Mouse (Mus musculus) layer of hippocampus, adult 9-10 months (tissue): ENCODE measurements at regions not wholly inside any gene's neighbourhood (a gene's known extent, or its start where the extent isn't known, plus 50 kb on each side); places are given as distances from the start of the nearest gene placed in this dataset.

Experiments
- DNase-seq: peaks from one replicate; pipeline ENCODE4 v3.0.0; 2022; ENCODE audit warnings: low spot score

DNA sequence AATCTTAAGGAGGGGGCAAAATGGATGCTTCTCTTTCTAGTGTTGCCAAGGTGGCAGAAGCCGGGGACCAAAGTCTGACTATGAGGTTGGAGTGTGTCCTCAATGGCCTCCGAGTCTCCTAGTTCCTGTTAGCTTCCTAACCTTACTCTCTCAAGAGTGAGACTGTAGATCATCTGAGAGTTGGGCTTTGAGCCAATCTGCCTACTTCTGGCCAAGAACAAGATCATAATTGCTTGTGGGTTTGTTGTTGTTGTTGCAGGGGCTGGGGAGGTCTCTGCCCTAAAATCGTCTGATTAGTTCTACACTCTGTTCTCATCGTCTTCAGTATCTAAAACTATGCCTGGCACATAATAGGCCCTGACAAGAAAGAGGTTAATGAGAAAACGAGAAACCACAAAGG lies 110.8 kb upstream of the Syt6 start:
- DNase-seq = no peak

DNA sequence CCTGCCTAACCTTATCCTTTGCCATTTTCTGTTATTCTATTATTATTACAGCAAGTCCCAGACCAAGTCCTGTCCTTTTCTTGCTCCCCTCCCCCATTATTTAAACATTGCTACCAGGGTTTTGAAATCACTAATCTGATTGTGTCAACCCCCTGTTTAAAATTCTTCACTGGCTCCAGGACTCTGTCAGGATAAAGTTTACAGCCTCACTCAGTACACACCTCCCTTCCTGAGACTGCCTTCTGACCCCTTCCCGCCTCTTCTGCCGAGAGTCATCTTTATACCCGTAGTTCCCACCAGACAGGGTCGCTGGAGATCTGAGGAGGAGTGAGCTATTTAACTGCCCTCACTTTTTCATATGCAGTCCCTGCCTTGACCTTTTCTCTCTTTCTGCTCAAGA lies 110.3 kb upstream of the Syt6 start:
- no peak for DNase-seq

DNA sequence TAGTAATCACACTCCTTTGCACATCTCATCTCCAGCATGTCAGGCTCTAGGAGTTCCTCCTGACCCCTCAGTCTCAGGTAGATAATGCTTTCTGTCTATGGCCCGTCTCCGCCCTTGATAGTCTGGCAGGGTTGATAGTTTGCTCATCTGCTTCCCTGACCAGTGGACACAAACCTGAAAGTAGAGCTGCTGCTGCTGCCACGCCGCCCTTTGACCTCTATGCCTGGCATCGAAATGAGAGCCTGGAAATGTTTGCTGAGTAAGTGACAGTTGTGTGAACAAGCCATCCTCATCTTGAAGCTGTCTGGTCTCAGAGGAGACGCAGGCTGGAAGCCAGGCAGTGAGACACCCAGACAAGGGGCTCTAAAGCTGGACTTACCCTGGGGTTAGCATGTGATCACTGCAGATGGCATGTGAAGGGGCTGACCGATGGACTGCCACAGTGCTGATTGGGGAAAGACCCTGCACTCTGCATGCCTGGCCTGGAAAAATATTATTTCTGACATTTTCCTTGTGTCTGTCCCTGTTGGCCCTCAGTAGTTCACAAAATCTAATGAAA lies 109.8 kb upstream of the Syt6 start:
- DNase-seq = no peak

DNA sequence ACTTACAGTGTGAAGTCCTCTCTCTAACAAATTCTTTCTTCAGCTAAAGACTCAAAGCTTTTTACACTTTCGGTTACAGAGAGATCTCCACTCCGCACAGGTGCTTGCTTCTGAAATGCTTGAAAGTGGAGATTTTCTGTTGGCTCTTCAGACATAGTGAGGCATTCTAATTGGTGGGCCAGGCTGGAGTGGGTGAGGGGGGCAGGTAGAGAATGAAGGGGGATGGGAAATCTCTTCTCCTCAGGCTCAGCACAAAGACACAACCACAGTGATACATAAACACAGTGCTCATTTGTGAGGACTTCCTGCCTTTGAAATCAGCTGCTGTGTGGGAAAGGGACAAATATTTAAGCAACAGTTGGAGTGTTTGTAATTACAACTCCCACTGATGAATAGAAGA lies 109.1 kb upstream of the Syt6 start:
- DNase-seq = no peak

DNA sequence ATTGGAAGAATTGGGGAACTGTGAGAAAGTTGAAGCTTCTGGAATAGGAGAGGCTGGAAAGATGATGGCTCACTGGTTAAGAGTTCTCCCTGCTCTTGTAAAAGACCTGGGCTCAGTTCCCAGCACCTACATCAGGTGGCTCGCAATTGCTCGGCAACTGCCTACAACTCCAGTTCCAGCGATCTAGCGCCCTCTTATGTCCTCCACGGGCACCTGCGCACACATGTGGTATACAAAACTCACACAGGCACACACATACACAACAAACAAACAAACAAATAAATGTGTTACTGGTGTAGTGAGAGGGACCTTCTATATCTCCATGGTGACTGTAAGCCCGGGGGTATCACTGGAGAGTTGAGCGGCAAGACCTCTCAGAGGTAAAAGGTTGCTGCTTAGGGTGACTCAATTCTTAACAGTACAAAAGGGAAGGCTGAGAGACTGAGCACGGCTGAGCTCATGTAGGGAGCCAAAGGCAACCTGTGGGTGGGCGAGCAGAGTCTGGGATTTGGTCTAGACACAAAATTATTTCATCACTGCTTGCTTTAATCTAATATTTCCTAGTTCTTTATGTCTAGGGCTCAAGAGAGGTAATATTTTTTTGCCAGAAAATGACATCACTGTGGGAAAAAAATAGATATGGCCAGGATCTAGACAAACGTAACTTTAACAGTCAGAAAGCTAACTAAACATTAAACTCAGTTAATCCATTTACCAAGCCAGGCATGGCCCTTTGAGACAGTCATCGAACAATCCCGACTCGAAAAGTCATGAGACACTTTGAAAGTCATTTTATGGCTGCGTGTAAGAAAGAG lies 104.2 kb upstream of the Syt6 start:
- DNase-seq = no peak

DNA sequence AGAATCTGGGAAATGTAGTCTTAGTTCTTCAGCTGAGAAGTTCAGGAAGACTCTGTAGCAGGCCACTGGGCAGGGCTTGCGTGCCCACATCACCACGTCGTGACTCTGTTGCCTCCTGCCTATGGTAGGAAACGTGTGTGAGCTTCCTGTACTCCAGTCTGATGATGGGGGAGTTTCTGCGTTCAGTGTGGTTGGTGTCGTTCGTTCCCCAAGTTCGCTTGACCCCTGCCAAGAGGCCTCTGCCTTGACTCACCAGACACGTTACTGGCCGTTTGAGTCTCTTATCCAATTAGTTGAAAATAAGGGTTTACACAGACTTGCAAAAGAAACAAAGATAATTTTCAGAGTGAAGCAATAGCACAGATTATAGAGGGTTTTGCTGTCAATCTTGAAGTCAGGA lies 102.4 kb upstream of the Syt6 start:
- DNase-seq = no peak

DNA sequence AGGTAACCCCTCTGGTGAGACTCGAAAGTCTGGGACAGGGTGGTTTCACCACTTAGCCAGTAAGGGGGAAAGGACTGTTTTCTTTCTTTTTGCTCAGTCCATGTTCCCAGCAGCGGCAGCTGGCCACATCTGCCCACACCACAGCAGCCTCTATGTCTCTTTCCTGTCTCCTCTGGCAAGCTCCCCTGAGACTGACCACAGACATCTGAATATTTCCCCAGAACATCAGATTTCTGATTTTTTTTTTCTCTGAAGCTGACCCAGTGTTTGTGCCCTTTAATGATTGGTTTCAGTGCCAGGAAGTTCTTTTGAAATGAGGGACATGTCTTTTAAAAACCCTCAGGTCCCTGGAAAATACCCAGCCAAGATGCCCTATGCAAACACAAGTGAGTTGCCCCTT lies 101.7 kb upstream of the Syt6 start:
- DNase-seq = no peak

DNA sequence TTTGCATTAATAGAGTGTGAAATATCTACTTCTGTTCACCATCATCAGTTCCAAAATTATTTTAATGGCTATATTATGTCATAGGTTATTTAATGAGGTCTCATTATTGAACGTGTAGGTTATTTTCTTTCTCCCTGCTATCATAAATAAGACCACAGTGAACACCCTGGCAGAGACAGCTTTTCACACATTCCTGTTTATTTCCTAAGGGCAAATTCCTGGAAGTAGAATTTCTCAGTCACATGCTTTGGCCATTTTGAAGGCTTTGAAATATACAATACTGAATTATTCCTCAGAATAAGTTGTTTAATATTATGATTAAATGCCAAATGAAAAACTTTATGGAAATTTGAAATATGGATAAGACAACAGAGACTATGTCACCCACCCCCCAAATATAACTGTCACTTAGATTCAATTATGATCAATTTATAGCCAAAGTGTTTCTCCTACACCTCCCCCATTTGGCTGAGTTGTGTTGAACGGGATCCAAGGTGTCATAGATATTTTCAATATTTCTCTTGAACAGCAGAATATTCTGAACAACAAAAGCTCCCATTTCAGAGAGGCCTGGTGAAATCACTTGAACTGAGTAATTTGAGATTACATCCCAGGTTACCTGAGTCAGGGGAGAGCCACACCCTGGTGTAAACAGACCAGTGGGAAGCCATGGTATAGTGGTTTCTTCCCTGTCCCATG lies 95.0 kb upstream of the Syt6 start:
- DNase-seq = no peak

DNA sequence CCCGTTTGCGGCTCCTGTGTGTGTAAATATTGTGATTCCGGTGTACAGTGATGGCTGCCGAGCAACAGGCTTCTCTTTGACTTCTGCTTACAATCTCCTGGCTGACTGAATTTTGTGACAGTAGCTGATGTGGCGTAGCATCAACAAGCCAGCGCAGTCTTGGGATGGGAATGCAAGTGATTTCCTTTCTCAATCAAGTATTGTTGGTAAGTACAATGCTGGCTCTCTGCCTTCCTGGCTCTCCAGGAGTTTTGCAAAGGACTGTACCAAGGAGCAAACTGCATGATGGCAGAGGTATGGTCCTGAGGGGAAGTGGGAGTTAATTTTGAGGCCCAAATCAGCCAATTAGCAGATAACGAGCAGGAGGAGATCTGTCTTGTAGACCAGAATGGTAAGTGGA lies 94.4 kb upstream of the Syt6 start:
- DNase-seq = no peak

DNA sequence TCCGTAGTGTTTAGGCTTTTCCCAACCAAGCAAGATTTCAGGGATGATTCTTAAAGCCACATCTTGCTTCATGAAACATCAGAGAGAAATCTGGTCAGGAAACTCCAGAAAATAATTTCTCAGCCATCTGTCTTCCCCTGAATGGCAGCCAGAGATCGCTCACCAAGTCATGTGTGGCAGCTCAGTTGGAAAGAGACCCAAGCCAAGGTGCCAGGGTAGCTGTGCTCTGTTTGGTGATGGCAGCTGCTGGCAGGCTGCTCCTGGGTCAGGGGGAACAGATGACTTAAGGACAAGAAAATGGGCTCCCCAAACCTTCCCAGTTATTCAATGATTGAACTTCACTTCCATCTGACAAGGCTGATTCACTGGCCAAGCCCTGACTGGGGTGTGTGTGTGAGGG lies 91.7 kb upstream of the Syt6 start:
- DNase-seq = peak; percentile 3

DNA sequence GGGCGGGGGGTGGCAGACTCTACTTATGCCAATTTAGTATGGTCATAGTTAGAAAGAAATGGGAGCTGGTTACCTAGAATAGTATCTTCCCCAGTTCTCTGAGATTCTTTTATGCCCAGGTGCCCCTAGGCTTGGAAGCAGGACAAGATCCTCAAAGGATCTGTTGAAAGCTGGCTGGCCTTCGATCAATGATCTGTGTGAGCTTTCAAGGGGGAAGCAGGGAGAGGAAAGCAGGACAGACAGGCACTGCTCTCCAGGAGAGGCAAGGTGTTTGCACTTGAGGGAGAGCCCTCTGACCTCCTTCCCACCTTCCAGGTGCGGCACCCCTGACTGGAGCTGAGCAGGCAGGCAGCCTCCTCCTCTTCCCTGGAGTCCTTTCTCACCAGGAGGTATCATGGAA lies 91.3 kb upstream of the Syt6 start:
- no peak for DNase-seq

DNA sequence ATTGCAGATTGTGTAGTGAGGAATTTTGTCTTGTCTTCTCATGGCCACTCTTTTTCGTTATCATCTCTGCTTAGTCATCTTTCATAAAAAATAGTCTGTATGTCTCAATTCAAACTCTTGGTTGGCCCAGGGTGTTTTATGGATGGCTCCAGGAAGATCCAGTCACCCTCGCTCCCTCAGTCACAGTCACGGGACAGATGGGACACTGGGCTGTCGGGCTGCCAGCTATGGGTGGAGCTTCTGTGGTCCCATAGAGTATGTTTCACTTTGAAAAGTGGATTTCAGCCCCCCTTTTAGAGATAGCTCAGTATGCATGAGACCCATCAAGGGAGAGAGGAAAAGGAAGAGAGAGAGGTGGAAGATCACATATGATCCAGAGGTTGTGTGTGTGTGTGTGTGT lies 85.2 kb upstream of the Syt6 start:
- no peak for DNase-seq

DNA sequence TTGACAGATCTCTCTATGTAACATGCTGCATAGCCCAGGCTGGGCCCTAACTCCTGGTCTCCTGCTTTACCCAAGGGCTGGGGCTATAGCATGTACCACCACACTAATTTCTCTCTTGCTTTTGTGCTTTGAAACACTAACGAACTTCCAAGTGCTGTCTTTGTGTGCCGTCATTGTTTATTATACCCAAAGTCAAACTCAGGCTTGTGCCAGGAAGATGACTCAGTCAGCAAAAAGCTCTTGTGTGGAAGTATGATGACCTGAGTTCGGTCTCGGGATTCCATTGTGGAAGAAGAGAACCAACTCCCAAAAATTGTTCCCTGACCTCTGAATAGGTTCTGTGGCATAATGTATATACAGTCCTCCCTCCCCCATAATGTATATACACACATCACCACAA lies 84.1 kb upstream of the Syt6 start:
- no peak for DNase-seq

DNA sequence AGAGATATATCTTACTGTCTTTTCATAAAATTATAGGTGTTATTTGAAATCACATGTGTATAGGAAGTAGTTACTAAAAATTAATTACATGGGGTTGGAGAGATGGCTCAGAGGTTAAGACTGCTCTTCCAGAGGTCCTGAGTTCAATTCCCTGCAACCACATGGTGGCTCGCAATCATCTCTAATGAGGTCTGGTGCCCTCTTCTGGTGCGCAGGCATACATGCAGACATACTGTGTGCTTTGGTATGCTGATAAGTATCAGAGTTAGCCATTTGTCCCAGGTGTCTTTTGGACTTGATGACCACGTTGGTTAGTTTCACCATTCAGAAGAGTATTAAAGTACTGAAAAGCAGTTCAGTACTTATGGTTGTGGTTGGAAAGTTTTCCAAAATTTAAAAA lies 82.8 kb upstream of the Syt6 start:
- DNase-seq = no peak

DNA sequence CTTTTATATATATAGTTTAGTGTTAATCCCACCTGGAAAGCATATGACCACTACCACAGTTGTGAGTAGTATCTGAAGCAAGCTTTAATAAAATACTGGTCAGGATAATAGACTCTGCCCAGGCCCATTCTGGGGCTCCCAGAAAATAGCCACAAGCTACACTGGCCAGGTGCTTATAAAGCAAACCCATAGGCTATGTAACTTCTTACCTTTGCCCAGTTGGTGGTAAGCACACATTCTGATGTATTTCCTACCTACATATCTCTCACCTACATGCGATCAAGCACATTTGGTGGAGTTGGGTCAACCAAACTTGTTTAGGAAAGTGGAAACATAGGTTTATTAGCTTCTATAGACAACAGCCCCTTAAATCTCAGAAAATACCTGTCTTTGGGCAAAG lies 81.4 kb upstream of the Syt6 start:
- no peak for DNase-seq

DNA sequence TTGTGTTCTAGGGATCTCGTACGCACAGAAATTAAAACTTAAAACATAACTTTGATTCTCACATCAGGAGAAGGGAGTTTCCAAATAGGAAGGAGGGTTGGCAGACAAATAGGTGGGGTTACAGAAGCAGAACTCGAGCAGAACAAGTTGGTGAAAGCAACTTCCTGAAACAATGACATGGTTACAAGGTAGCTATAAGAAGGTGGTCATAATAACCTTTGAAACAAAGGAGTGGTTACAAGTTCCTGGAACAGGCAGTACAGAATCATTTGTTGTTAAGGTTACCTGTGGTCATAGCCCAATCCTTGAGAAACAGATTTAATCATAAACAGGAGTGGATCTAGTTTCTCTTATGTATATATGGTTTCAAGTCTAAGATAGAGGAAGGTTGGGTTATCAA lies 81.0 kb upstream of the Syt6 start:
- no peak for DNase-seq

DNA sequence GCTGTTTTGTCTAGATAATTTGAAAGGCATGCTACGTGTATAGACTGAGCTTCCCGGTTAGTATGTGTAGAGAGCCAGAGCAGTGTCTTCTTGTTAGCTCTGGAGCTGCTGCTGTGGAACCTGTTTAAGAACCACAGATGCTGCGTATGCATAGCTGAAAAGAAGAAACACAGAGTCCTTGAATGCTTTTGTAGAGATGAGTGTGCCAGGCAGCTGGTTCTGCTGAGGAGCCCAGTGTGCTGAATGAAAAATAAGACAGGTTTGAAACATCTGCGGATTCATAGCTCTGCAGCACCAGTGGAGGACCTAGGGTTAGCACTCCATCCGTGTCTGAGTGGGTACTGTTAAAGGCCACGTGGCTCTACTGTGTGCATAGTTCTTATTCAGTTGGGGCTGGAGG lies 78.9 kb upstream of the Syt6 start:
- no peak for DNase-seq

DNA sequence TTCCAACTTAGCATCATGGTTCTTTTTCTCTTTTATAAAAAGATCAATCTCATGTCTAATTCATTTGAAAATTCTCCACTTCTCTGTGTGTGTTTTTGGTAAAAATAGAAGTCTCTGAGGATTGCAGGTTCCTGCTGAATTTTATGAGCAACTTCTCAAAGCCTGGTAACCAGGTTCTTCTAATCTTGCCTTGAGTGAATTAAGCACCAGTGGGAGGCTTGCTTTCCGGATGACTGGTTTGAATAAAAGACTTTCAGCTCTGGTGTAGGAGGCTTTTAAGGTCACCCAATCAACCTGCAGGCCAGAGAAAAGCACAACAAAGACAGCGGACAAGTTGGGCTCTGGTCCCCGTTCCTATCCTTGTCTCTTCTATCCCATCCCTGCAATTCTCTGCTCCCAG lies 78.3 kb upstream of the Syt6 start:
- DNase-seq = no peak

DNA sequence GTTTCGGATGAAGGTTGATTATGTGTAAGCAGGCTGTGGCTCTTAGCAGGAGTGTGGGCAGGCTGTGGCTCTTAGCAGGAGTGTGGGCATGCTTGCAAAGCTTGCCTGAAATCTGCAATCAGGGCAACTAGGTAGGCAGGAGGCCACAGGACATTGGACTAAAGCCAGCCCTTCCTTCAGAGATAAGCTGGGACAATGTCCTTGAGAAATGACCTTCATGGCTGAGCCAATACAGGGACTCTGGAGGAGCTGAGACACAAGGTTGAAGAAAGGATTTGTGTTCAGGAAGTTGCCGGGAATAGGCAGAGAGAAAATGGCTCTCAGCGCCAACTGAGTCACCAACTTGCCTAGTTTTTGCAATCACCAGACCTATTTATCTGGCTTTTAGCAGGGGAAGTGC lies 77.3 kb upstream of the Syt6 start:
- no peak for DNase-seq

DNA sequence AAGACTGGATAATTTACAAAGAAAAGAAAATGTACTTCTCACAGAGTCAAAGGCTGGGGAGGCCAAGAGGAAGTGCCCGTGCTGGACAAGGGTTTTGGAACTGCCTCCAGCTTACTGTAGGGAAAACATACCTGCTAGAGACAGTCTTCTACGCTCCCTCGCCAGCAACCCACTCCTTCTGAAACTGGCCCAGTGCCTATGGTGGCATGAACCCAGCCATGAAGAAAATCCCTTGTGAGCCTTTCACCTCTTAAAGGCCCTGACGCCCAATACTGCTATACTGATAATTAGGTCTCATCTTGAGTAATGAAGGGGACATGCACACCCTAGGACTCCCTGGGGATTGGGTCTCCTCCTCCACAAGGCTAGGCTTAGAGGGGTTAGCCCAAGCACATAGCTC lies 76.6 kb upstream of the Syt6 start:
- no peak for DNase-seq

DNA sequence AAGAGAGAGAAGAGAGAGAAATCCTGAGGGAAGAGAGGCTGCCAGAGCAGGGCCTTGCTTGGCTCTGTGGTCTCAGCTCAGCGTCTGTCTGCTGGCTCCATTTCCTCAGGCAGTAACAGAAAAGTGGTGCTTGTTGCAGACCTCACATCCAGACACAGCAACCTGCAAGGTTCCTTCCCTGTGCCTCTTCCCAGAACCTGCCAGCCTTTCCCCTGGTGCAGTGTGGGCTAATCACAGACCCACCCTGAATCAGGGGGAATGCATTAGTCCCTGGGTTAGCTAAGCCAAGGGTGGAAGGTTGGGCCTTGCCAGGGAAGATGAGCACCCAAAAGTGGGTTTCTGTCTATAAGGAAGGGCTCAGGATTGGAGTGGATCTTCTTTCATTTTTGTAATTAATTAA lies 75.2 kb upstream of the Syt6 start:
- no peak for DNase-seq

DNA sequence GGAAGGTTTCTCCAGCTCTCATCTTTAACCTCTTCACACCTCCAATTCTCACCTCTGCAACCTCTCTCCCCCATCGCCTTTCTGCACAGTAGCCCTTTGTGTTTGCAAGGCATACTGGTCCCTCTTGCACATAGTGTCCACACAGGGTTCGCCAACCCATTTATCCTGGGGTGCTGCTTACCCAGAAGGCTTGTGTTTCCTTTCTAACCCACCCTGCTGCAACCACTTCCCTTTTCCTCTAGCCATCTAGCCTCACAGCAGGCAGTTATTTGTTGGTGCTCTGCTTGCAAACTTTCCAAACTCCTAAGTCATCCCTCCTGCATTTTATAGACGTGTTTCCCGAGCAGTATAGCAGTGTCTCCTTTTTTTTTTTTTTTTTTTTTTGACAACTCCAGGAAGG lies 74.7 kb upstream of the Syt6 start:
- no peak for DNase-seq

DNA sequence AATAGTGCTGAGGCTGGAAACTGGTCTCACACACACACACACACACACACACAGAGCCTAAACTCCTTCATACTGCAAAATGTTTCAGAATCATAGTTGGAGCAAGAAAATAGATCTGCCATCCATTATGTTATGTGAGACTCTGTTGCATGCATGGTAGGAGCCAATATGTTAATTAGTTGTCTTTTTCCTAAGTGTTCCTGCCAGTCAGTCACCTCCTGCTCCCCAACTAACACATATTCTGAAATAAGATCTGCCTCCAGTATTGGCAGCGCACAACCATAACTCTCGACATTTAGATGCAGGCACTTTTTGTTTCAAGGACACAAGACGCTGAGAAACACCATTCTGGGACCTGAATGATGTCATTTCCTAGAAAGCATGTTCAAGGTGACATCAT lies 70.9 kb upstream of the Syt6 start:
- no peak for DNase-seq

DNA sequence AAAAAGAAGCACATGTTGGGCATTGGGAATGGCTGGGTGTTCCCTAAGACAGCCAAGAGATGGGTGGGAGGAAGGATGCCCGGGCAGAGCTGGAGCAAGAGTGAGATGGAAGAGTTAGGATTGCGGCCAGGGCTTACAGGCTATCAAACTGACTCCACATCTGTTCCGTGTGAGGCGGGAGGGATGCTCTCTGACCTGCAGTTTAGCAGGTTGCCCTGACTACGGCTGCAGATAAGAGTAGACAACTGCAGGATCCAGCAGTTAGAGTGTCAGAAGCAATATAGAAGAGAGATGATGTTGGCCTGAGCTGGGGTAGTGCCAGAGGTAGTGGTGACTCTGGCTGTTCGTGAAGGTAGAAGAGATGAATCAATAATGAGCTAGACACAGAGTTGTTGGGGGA lies 61.6 kb upstream of the Syt6 start:
- DNase-seq = no peak
